Mouse (Mus musculus) erythroblast, embryonic 14.5 days (primary cell): ENCODE measurements around the gene Mag.

ENCODE experiments used
- GATA1 ChIP-seq: IDR thresholded peaks from 2 replicates; pipeline ENCODE4 v1.6.1; 2012; ENCODE audit warnings: low read length, inconsistent platforms, mixed read lengths
- TAL1 ChIP-seq: IDR thresholded peaks from 3 replicates; pipeline ENCODE4 v1.6.1; 2012; ENCODE audit warnings: low read length, inconsistent platforms, mixed read lengths

GRCm38 (mm10) chr7:30880176-30880575 is 34.5 kb downstream of the Mag start, which contains the start of gene Cd22:
- TF ChIP-seq TAL1 (no peak), GATA1 (no peak)
